Mouse (Mus musculus) forebrain, embryonic 14.5 days (tissue): ENCODE measurements around the gene Ankrd55. TPM values are rescaled to one million over a fixed set of nuclear protein-coding genes. Genes with fewer than 3 reads are reported as not detected.

Experiments
- ATAC-seq: fragments of 200-750 bp; cut with Nextera tagmentation; 2 replicates; pipeline ENCODE4 v1.8.0; 2017; ENCODE audit warnings: mild to moderate bottlenecking, moderate library complexity
- DNase-seq: peaks from one replicate; pipeline ENCODE4 v3.0.0-alpha.2; 2015; ENCODE audit warnings: low spot score
- H3K27ac ChIP-seq: fragments of 300-500 bp; sonication (generic); 2 replicates; pipeline ENCODE4 v1.5.1; 2014; ENCODE audit warnings: low read depth, mild to moderate bottlenecking, control low read depth, low read length, moderate library complexity
- H3K27me3 ChIP-seq: fragments of 300-500 bp; sonication (generic); replicated peaks from 2 replicates; pipeline ENCODE4 v1.6.1; 2014; ENCODE audit warnings: low read length, control low read depth, mixed read lengths; ENCODE audit not compliant: control insufficient read depth, insufficient read depth
- H3K36me3 ChIP-seq: fragments of 300-500 bp; sonication (generic); 2 replicates; pipeline ENCODE4 v1.6.1; 2014; ENCODE audit warnings: low read length, control low read depth; ENCODE audit not compliant: control insufficient read depth, insufficient read depth
- H3K4me1 ChIP-seq: fragments of 300-500 bp; sonication (generic); 2 replicates; pipeline ENCODE4 v1.6.1; 2014; ENCODE audit warnings: antibody characterized with exemption, low read length, control low read depth; ENCODE audit not compliant: control insufficient read depth, insufficient read depth
- H3K4me2 ChIP-seq: fragments of 300-500 bp; sonication (generic); 2 replicates; pipeline ENCODE4 v1.6.1; 2014; ENCODE audit warnings: mild to moderate bottlenecking, control low read depth, low read length
- H3K4me3 ChIP-seq: fragments of 300-500 bp; sonication (generic); 2 replicates; pipeline ENCODE4 v1.5.1; 2014; ENCODE audit warnings: low read depth, low read length, control low read depth
- H3K9ac ChIP-seq: fragments of 300-500 bp; sonication (generic); 2 replicates; pipeline ENCODE4 v1.6.1; 2014; ENCODE audit warnings: mild to moderate bottlenecking, low read length, control low read depth, moderate library complexity
- H3K9me3 ChIP-seq: fragments of 300-500 bp; sonication (generic); replicated peaks from 2 replicates; pipeline ENCODE4 v1.6.1; 2016; ENCODE audit warnings: low read length, control low read depth, mixed read lengths; ENCODE audit not compliant: control insufficient read depth
- WGBS: fragments of 180-500 bp; shearing (Covaris S2); extraction: QIAGEN DNeasy Blood & Tissue Kit; methylation state at CpG from one replicate; pipeline ENCODE4 v1.1.7; 2014; 5-methylcytosine and 5-hydroxymethylcytosine counted together
- polyA plus RNA-seq: library from polyadenylated mRNA; unstranded; fragments of >200 nt; fragmentation: Nextera tagmentation; extraction: Ambion mirVana; gene quantifications from 2 replicates; pipeline ENCODE4 v1.2.1, GENCODE M21; 2014

Gene Ankrd55
- polyA plus RNA-seq, 1 experiment from 2014 or later: 2.6 TPM

GRCm38 (mm10) chr13:112343628-112344009 is 55.4 kb downstream of the Ankrd55 start:
- Histone ChIP-seq H3K4me2 (no peak overlapping the region), H3K4me3 (no peak overlapping the region), H3K9me3 (no peaks in the 10 kb centered on the region), H3K9ac (no peak overlapping the region), H3K27ac (no peak overlapping the region), H3K36me3 (no peaks in the 10 kb centered on the region), H3K4me1 (no peaks in the 10 kb centered on the region), H3K27me3 (no peaks in the 10 kb centered on the region)
- no peak for DNase-seq
- 94% methylated on average over 5 of the region's 5 CpGs for WGBS
- ATAC-seq: no peak

- WGBS: 81% methylated on average over 8 of the region's 8 CpGs
- ATAC-seq (no peak), DNase-seq (no peak)
- H3K9me3 ChIP-seq: no peaks in the 10 kb centered on the region
- H3K27me3 ChIP-seq: no peaks in the 10 kb centered on the region
- H3K4me1 ChIP-seq: no peaks in the 10 kb centered on the region
- H3K4me3 ChIP-seq: no peak overlapping the region
- no peak overlapping the region for H3K27ac ChIP-seq
- no peak overlapping the region for H3K4me2 ChIP-seq
- no peak overlapping the region for H3K9ac ChIP-seq
- no peaks in the 10 kb centered on the region for H3K36me3 ChIP-seq
Measured at GRCm38 (mm10) chr13:112344270-112344864, 56.1 kb downstream of the Ankrd55 start.

GRCm38 (mm10) chr13:112345542-112345941 is 57.3 kb downstream of the Ankrd55 start:
- no peak overlapping the region for H3K4me2 ChIP-seq
- H3K27me3 ChIP-seq: no peaks in the 10 kb centered on the region
- DNase-seq (no peak), ATAC-seq (no peak)
- H3K27ac ChIP-seq: no peak overlapping the region
- no peaks in the 10 kb centered on the region for H3K4me1 ChIP-seq
- H3K9ac ChIP-seq: no peak overlapping the region
- no peaks in the 10 kb centered on the region; the same call in 1 of the 2 replicates for H3K9me3 ChIP-seq
- 91% methylated on average over 2 of the region's 2 CpGs for WGBS
- no peak overlapping the region for H3K4me3 ChIP-seq
- no peaks in the 10 kb centered on the region for H3K36me3 ChIP-seq

- Histone ChIP-seq H3K9ac (no peak overlapping the region), H3K9me3 (no peaks in the 10 kb centered on the region; the same call in 1 of the 2 replicates), H3K27me3 (no peaks in the 10 kb centered on the region), H3K27ac (no peak overlapping the region), H3K4me3 (no peak overlapping the region), H3K4me1 (no peaks in the 10 kb centered on the region), H3K4me2 (no peak overlapping the region), H3K36me3 (no peaks in the 10 kb centered on the region)
- WGBS: 70% methylated on average over 11 of the region's 11 CpGs
- no peak for ATAC-seq
- DNase-seq: no peak
Measured at GRCm38 (mm10) chr13:112346031-112346430, 57.8 kb downstream of the Ankrd55 start.

- no peaks in the 10 kb centered on the region; the same call in 1 of the 2 replicates for H3K9me3 ChIP-seq
- H3K4me2 ChIP-seq: no peak overlapping the region
- H3K4me3 ChIP-seq: no peak overlapping the region
- no peak for DNase-seq
- no peaks in the 10 kb centered on the region for H3K36me3 ChIP-seq
- no peak overlapping the region for H3K9ac ChIP-seq
- 66% methylated on average over 7 of the region's 7 CpGs for WGBS
- H3K27ac ChIP-seq: no peak overlapping the region
- H3K4me1 ChIP-seq: no peaks in the 10 kb centered on the region
- no peak for ATAC-seq
- H3K27me3 ChIP-seq: no peaks in the 10 kb centered on the region
Measured at GRCm38 (mm10) chr13:112346659-112347142, 58.5 kb downstream of the Ankrd55 start.

GRCm38 (mm10) chr13:112348250-112348649 is 60.0 kb downstream of the Ankrd55 start:
- no peaks in the 10 kb centered on the region for H3K27me3 ChIP-seq
- no peaks in the 10 kb centered on the region; the same call in 1 of the 2 replicates for H3K9me3 ChIP-seq
- ATAC-seq: no peak
- DNase-seq: no peak
- WGBS: 97% methylated on average over 1 of the region's 1 CpGs
- H3K9ac ChIP-seq: no peak overlapping the region
- H3K4me1 ChIP-seq: no peaks in the 10 kb centered on the region
- no peak overlapping the region for H3K4me3 ChIP-seq
- no peak overlapping the region for H3K4me2 ChIP-seq
- no peak overlapping the region for H3K27ac ChIP-seq
- no peaks in the 10 kb centered on the region for H3K36me3 ChIP-seq

- ATAC-seq (no peak), DNase-seq (no peak)
- Histone ChIP-seq H3K4me2 (no peak overlapping the region), H3K27me3 (no peaks in the 10 kb centered on the region), H3K9me3 (no peaks in the 10 kb centered on the region; the same call in 1 of the 2 replicates), H3K4me3 (no peak overlapping the region), H3K36me3 (no peaks in the 10 kb centered on the region), H3K9ac (no peak overlapping the region), H3K27ac (no peak overlapping the region), H3K4me1 (peaks cover 4% of the 10 kb centered on the region; the same call in 1 of the 2 replicates)
- 94% methylated on average over 14 of the region's 14 CpGs for WGBS
Measured at GRCm38 (mm10) chr13:112348896-112349484, 60.7 kb downstream of the Ankrd55 start.

- Histone ChIP-seq H3K9ac (no peak overlapping the region), H3K4me1 (peaks cover 9% of the 10 kb centered on the region), H3K27ac (no peak overlapping the region), H3K4me2 (no peak overlapping the region), H3K9me3 (no peaks in the 10 kb centered on the region; the same call in 1 of the 2 replicates), H3K4me3 (no peak overlapping the region), H3K27me3 (no peaks in the 10 kb centered on the region), H3K36me3 (no peaks in the 10 kb centered on the region)
- ATAC-seq (no peak), DNase-seq (no peak)
- 98% methylated on average over 7 of the region's 7 CpGs for WGBS
Measured at GRCm38 (mm10) chr13:112349500-112349899, 61.2 kb downstream of the Ankrd55 start.

- Histone ChIP-seq H3K9me3 (no peaks in the 10 kb centered on the region; the same call in 1 of the 2 replicates), H3K4me3 (no peak overlapping the region), H3K4me1 (peaks cover 11% of the 10 kb centered on the region), H3K36me3 (no peaks in the 10 kb centered on the region), H3K4me2 (no peak overlapping the region), H3K27ac (no peak overlapping the region), H3K27me3 (no peaks in the 10 kb centered on the region), H3K9ac (no peak overlapping the region)
- ATAC-seq: no peak
- no peak for DNase-seq
- 76% methylated on average over 8 of the region's 8 CpGs for WGBS
Measured at GRCm38 (mm10) chr13:112351943-112352342, 63.7 kb downstream of the Ankrd55 start.
